Mouse (Mus musculus): ENCODE data around the gene Dtx2. TPM values are rescaled to one million over a fixed set of nuclear protein-coding genes. Genes with fewer than 3 reads are reported as not detected.
"Not testable (repeated sequence)": the region's sequence is repeated elsewhere in the genome, so short reads cannot be mapped to it uniquely, and the experiment has no call there.

Gene Dtx2
- polyA plus RNA-seq, 1 experiment from 2014 or later = 22.9 TPM

DNA sequence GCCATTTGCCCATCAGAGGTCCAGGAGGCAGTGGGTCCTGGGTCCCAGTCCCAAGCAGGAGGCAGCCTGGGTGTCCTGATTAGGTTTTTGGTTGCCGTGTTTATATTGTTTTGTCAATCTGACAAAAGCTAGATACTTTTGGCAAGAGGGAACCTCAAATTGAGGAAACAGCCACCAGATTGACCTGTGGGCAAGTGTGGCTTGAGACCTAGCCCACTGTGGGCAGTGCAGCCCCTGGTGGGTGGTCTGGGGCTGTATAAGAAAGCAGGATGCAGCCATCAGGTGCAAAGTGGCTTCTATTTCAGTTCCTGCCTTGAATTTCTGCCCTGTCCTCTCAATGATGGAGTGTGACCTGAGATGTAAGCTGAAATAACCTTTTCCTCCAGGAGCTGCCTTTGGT, 40.7 kb downstream of the Dtx2 start:
- Histone ChIP-seq H3K9me3 (no peaks in the 10 kb centered on the region), H3K4me2 (no peak overlapping the region), H3K36me3 (peaks cover 12% of the 10 kb centered on the region), H3K4me3 (replicated peaks) (no peak overlapping the region), H3K4me1 (0 out of 2 replicates have a peak, but pooled peaks cover 6% of the 10 kb centered on the region), H3K27me3 (replicated peaks) (no peaks in the 10 kb centered on the region), H3K9ac (no peak overlapping the region), H3K27ac (no peak overlapping the region)
- no peak for ATAC-seq (ENCODE audit: insufficient read depth, low FRiP score, low read depth)
- WGBS = 77% methylated on average over 1 of the region's 1 CpGs

DNA sequence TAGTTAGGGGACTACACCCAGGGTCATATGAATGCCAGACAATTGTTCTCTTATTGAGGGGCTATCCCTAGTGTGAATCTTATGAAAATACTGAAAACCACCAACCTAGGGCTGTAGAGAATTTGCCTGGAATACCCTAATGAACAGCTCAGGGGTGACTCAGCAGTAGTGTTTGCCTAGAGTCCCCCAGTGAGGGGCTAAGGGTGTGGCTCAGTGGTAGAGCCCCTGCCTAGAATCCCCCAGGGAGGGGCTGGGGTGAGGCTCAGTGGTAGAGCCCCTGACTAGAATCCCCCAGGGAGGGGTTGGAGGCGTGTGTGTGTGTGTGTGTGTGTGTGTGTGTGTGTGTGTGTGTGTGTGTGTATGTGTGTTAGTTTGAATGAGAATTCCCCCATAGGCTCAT, 42.1 kb downstream of the Dtx2 start:
- 0 out of 2 replicates have a peak, but pooled peaks cover 6% of the 10 kb centered on the region for H3K4me1 ChIP-seq
- no peaks in the 10 kb centered on the region for H3K9me3 ChIP-seq
- H3K27me3 ChIP-seq (replicated peaks) = no peaks in the 10 kb centered on the region
- H3K36me3 ChIP-seq = peaks cover 9% of the 10 kb centered on the region; the same call in 1 of the 2 replicates
- no peak overlapping the region for H3K9ac ChIP-seq
- H3K27ac ChIP-seq = no peak overlapping the region
- no peak for ATAC-seq (ENCODE audit: insufficient read depth, low FRiP score, low read depth)
- no peak overlapping the region for H3K4me3 ChIP-seq (replicated peaks)
- no peak overlapping the region for H3K4me2 ChIP-seq
- WGBS = 78% methylated on average over 1 of the region's 1 CpGs

DNA sequence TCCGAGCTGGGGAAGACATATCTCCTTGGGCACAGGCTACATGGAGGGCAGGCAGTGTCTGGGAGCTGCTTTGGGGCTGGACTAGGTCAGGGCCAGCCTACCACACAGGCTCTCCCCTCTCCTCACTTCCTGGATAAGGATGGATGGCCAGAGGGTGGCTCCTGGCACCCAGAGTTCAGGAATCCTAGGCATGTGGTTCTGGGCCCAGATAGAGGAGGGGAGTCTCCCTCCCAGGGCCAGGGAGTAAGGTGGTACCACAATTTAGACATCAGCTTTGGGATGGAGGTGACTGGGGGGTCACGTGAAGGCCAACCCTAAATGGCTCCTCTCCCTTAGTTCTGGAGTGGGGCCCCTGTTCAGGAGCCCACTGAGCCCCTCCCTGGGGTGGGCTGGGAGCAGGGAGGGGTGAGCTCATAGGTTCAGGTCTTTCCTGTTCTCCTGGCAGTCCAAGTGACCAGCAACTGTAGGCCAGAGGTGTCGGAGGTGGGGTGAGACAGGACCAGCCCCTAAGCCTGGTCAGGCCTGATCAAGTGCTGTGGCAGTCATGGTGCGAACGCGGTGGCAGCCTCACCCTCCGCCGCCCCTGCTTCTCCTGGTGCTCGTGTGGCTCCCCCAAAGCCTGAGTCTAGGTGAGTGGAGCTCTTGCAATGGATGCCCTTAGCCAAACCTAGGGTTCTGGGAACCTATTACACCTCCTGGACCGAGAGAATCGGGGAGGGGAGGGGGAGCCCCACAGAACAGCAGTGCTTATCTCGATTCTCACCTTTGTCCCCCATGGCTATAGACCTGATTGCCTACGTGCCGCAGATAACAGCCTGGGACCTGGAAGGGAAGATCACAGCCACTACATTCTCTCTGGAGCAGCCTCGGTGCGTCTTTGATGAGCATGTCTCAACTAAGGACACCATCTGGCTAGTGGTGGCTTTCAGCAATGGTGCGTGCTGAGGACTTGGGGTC, 43.9 kb downstream of the Dtx2 start, which contains the start of gene Upk3b:
TSS of gene Upk3b (plus strand) at position 239 of the 957 bp plus-strand sequence.
- Histone ChIP-seq H3K4me1 (0 out of 2 replicates have a peak, but pooled peaks cover 6% of the 10 kb centered on the region), H3K4me3 (replicated peaks) (peak within 1 kb of the TSS; percentile 4; the same call in 1 of the 2 replicates), H3K9me3 (no peaks in the 10 kb centered on the region), H3K4me2 (peak within 1 kb of the TSS; percentile 19; the same call in 1 of the 2 replicates), H3K36me3 (no peaks in the 10 kb centered on the region), H3K9ac (no peak within 1 kb of the TSS), H3K27ac (peak within 1 kb of the TSS; percentile 16; the same call in 1 of the 2 replicates), H3K27me3 (replicated peaks) (no peaks in the 10 kb centered on the region)
- peak; percentile 56 for ATAC-seq (ENCODE audit: insufficient read depth, low FRiP score, low read depth)
- 51% methylated on average over 17 of the region's 17 CpGs for WGBS

DNA sequence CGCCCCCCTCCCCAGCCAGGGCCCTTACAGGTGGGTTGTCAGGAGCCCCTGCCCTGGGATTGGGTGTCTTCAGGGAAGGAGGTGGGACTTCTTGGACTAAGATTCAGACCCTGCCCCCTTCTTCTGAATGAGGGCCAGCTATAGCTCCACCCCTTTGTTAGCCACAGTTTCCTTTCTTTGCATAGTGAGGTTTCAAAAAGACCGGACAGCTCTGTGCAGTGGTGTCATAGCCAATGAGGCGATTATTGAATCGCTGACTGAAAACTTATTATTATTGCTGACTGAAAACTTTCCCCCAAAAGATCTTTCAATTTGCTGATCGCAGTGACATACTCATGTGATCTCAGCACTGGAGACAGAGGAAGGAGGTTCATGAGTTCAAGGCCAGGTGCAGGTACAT, 45.6 kb downstream of the Dtx2 start:
- Histone ChIP-seq H3K4me3 (replicated peaks) (no peak overlapping the region), H3K4me1 (0 out of 2 replicates have a peak, but pooled peaks cover 6% of the 10 kb centered on the region), H3K9me3 (no peaks in the 10 kb centered on the region), H3K27me3 (replicated peaks) (no peaks in the 10 kb centered on the region), H3K4me2 (0 out of 2 replicates have a peak overlapping the region, but pooled peaks have one; percentile 12), H3K9ac (no peak overlapping the region), H3K36me3 (no peaks in the 10 kb centered on the region), H3K27ac (no peak overlapping the region)
- 36% methylated on average over 5 of the region's 5 CpGs for WGBS
- ATAC-seq (ENCODE audit: insufficient read depth, low FRiP score, low read depth) = peak; percentile 40; the same call in 1 of the 2 replicates

DNA sequence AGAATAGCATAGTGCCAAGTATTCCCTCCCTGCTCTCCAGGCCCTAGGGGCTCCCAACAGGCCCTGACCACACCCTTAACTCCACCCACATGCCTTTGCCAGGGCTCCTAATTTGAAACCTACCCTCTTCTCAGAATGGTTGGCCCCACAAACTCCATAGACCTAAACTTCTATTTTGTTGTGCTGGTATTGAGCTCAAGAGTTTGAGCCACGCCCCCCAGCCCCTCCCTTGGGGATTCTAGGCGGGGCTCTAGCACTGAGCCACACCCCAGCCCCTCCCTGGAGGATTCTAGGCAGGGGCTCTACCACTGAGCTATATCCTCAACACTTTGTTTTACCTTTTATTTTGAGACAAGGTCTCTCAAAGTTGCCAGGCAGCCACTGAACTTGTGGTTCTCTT, 46.7 kb downstream of the Dtx2 start:
- Histone ChIP-seq H3K4me1 (0 out of 2 replicates have a peak, but pooled peaks cover 9% of the 10 kb centered on the region), H3K9me3 (no peaks in the 10 kb centered on the region), H3K27me3 (replicated peaks) (no peaks in the 10 kb centered on the region), H3K4me3 (replicated peaks) (no peak overlapping the region), H3K4me2 (no peak overlapping the region), H3K27ac (no peak overlapping the region), H3K9ac (no peak overlapping the region), H3K36me3 (no peaks in the 10 kb centered on the region)
- no peak for ATAC-seq (ENCODE audit: insufficient read depth, low FRiP score, low read depth)
- 50% methylated on average over 2 of the region's 2 CpGs for WGBS

DNA sequence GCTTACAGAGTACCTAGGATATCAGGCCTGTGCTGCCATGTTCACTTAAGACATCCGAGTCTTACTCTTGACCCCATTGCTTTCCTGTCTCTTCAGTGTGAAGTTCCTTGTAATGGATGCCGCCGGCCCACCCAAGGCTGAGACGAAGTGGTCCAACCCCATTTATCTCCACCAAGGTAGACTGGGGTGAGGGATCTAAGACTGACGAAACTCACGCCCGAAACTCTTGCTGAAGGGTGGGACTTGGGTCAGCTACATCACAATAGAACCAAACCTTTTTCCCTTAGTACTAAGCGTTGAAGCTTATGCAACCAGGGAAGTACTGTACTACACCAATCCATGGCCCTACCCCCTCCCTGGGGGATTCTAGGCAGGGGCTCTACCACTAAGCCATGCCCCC, 47.1 kb downstream of the Dtx2 start:
- Histone ChIP-seq H3K9me3 (no peaks in the 10 kb centered on the region), H3K4me3 (replicated peaks) (no peak overlapping the region), H3K36me3 (no peaks in the 10 kb centered on the region), H3K27ac (no peak overlapping the region), H3K4me2 (no peak overlapping the region), H3K4me1 (0 out of 2 replicates have a peak, but pooled peaks cover 9% of the 10 kb centered on the region), H3K9ac (no peak overlapping the region), H3K27me3 (replicated peaks) (no peaks in the 10 kb centered on the region)
- 90% methylated on average over 8 of the region's 8 CpGs for WGBS
- ATAC-seq (ENCODE audit: insufficient read depth, low FRiP score, low read depth) = no peak

DNA sequence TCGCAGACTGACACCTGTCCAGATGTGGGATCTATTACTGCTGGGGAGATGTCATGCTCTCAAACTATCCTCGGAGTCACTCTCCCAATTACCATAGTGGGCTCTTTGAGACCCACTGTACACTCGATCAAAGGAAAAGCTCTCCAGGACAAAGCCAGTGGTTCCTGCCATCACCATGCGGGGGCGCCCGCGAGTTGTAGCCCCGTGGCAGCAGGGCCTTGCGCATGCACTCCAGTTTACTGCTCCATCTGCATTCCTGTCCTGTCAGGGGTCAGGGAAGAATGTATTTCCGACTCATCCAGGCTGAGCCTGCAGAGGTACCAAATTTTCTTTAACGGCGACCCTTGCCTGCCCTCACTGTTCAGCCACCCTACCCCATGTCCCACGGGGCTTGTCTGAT, 50.3 kb downstream of the Dtx2 start:
- ATAC-seq (ENCODE audit: insufficient read depth, low FRiP score, low read depth) = no peak
- Histone ChIP-seq H3K36me3 (no peaks in the 10 kb centered on the region), H3K4me2 (no peak overlapping the region), H3K27ac (no peak overlapping the region), H3K4me3 (replicated peaks) (no peak overlapping the region), H3K27me3 (replicated peaks) (no peaks in the 10 kb centered on the region), H3K9me3 (no peaks in the 10 kb centered on the region), H3K4me1 (0 out of 2 replicates have a peak, but pooled peaks cover 4% of the 10 kb centered on the region), H3K9ac (no peak overlapping the region)
- 66% methylated on average over 13 of the region's 13 CpGs for WGBS

DNA sequence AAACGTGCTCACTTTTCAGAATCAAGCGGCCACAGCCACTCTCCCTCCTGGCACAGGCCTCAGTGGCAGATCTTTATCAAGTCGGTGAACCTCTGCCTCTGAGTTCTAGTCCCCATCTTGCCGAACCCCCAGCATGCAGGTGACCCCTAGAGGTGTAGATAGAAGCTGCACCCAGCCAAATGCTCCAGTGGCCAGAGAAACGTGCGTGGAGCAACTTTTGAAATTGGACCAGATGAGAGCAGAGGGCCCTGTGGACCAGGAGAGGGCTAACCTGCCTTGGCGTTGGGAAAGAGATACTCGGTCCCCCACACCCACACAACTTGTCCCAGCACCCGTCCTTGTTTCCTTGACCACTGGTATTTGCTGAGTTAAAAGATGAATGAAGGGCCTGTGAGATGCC, 50.8 kb downstream of the Dtx2 start:
- Histone ChIP-seq H3K4me3 (replicated peaks) (no peak overlapping the region), H3K4me1 (0 out of 2 replicates have a peak, but pooled peaks cover 4% of the 10 kb centered on the region), H3K36me3 (no peaks in the 10 kb centered on the region), H3K9ac (no peak overlapping the region), H3K4me2 (no peak overlapping the region), H3K9me3 (no peaks in the 10 kb centered on the region), H3K27me3 (replicated peaks) (no peaks in the 10 kb centered on the region), H3K27ac (no peak overlapping the region)
- 35% methylated on average over 9 of the region's 9 CpGs for WGBS
- ATAC-seq (ENCODE audit: insufficient read depth, low FRiP score, low read depth) = no peak

DNA sequence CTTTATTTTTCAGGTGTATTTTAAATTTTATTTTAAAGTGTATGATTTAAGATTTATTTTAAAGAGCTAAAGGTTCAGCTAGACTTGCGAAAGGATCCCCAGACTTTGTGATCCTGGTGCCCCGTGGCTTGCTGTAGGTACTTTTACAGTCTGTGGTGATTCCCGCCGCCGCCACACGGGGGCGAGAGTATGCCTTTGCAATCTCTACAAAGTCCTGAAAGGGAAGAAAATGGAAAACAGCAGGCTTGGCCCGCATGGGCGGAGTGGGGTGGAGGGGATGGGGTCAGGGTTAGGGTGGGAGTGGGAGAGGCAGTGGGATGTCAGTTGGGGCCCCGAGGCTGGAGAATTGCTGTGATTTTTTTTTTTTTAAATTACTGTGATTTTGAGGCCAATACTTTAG, 51.4 kb downstream of the Dtx2 start:
- Histone ChIP-seq H3K27me3 (replicated peaks) (no peaks in the 10 kb centered on the region), H3K4me1 (0 out of 2 replicates have a peak, but pooled peaks cover 4% of the 10 kb centered on the region), H3K9me3 (no peaks in the 10 kb centered on the region), H3K4me2 (no peak overlapping the region), H3K27ac (no peak overlapping the region), H3K4me3 (replicated peaks) (no peak overlapping the region), H3K36me3 (no peaks in the 10 kb centered on the region), H3K9ac (no peak overlapping the region)
- no peak for ATAC-seq (ENCODE audit: insufficient read depth, low FRiP score, low read depth)
- 3% methylated on average over 10 of the region's 10 CpGs for WGBS

DNA sequence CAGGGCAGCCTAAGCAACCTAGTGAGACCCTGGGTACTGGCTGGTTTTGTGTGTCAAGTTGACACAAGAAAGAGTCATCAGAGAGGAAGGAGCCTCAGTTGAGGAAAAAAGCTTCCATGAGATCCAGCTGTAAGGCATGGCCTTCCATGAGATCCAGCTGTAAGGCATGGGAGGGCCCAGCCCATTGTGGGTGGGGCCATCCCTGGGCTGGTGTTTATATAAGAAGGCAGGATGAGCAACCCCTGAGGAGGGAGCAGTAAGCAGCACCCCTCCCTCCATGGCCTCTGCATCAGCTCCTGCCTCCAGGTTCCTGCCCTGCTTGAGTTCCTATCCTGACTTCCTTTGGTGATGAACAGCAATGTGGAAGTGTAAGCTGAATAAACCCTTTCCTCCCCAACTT, 53.9 kb downstream of the Dtx2 start:
- not testable (repeated sequence) for H3K4me2 ChIP-seq; ATAC-seq (ENCODE audit: insufficient read depth, low FRiP score, low read depth); H3K36me3 ChIP-seq; H3K27ac ChIP-seq; H3K27me3 ChIP-seq (replicated peaks); H3K9me3 ChIP-seq; H3K4me3 ChIP-seq (replicated peaks); H3K9ac ChIP-seq
- H3K4me1 ChIP-seq = peaks cover 17% of the 10 kb centered on the region

DNA sequence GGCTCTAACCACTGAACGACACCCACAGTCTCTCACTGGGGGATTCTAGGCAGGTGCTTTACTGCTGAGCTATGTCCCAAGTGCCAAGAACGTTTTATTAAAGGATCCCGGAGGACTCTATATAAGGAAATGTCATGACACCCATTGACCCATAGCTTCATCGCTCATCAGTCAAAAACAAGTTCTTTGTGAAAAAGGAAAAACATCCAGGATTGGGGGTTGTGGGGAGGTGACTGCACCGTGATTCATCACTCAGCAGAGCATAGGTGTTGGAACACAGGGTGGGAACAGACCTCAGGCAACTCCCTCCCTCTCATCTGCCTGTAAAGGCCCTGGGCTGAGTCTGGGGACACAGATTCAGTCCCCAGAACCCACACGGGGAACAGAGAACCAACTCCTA, 55.3 kb downstream of the Dtx2 start:
- H3K27ac ChIP-seq = peak overlapping the region; percentile 54; the same call in 1 of the 2 replicates
- H3K36me3 ChIP-seq = no peaks in the 10 kb centered on the region
- no peaks in the 10 kb centered on the region for H3K9me3 ChIP-seq
- no peaks in the 10 kb centered on the region for H3K27me3 ChIP-seq (replicated peaks)
- peaks cover 17% of the 10 kb centered on the region for H3K4me1 ChIP-seq
- H3K4me2 ChIP-seq = no peak overlapping the region
- WGBS = 36% methylated on average over 6 of the region's 6 CpGs
- H3K9ac ChIP-seq = no peak overlapping the region
- no peak for ATAC-seq (ENCODE audit: insufficient read depth, low FRiP score, low read depth)
- H3K4me3 ChIP-seq (replicated peaks) = no peak overlapping the region

Measured in stomach, embryonic 15.5 days (tissue).